Mouse (Mus musculus) ES-E14 (cell line): Measurements from ENCODE around the gene Zmiz1. TPM values are rescaled to one million over a fixed set of nuclear protein-coding genes. Genes with fewer than 3 reads are reported as not detected.

ENCODE experiments used
- DNase-seq: peaks from one replicate; pipeline ENCODE4 v3.0.0-alpha.2; 2013; ENCODE audit warnings: low read depth, low spot score
- H3K27ac ChIP-seq: 2 replicates; pipeline ENCODE4 v1.5.1; 2012; ENCODE audit warnings: low read depth, mild to moderate bottlenecking, low read length, moderate library complexity, mixed read lengths; ENCODE audit not compliant: poor library complexity, insufficient read depth, severe bottlenecking
- H3K36me3 ChIP-seq: 2 replicates; pipeline ENCODE4 v1.6.1; 2012; ENCODE audit warnings: mild to moderate bottlenecking, low read length, moderate library complexity, mixed read lengths; ENCODE audit not compliant: control insufficient read depth, poor library complexity, insufficient read depth, severe bottlenecking
- H3K4me1 ChIP-seq, 2 experiments: fragments of 150-350 bp in 1 of 2; sonication (generic) in 1 of 2; 2 replicates each; pipeline ENCODE4 v1.6.1; 2012; ENCODE audit warnings: low read length in 2 of 2, mild to moderate bottlenecking in 1 of 2, mixed read lengths in 1 of 2; ENCODE audit not compliant: control insufficient read depth in 2 of 2, insufficient read depth in 2 of 2, poor library complexity in 1 of 2
- H3K4me3 ChIP-seq, 2 experiments: fragments of 150-350 bp in 1 of 2; sonication (generic) in 1 of 2; 2 replicates each; pipeline ENCODE4 v1.5.1; 2012; ENCODE audit warnings: low read length in 2 of 2, low read depth in 1 of 2, mild to moderate bottlenecking in 1 of 2, mixed read lengths in 1 of 2; ENCODE audit not compliant: insufficient read depth in 1 of 2, poor library complexity in 1 of 2, severe bottlenecking in 1 of 2
- H3K9ac ChIP-seq: 2 replicates; pipeline ENCODE4 v1.6.1; 2012; ENCODE audit warnings: low read depth, mild to moderate bottlenecking, low read length, mixed read lengths; ENCODE audit not compliant: poor library complexity, insufficient read depth, severe bottlenecking
- H3K9me3 ChIP-seq: fragments of 150-350 bp; sonication (generic); 2 replicates; pipeline ENCODE4 v1.6.1; 2012; ENCODE audit warnings: low read depth, mild to moderate bottlenecking, low read length; ENCODE audit not compliant: control insufficient read depth, insufficient read depth
- CHD2 ChIP-seq: IDR thresholded peaks from 2 replicates; pipeline ENCODE4 v1.6.1; 2014; ENCODE audit warnings: mild to moderate bottlenecking, low read depth, low read length, inconsistent platforms
- HCFC1 ChIP-seq: IDR thresholded peaks from 2 replicates; pipeline ENCODE4 v1.6.1; 2012; ENCODE audit warnings: low read length, inconsistent platforms, borderline replicate concordance; ENCODE audit not compliant: insufficient read depth
- MAFK ChIP-seq: IDR thresholded peaks from 2 replicates; pipeline ENCODE4 v1.6.1; 2014; ENCODE audit warnings: mild to moderate bottlenecking, low read depth, low read length, inconsistent platforms; ENCODE audit not compliant: insufficient read depth
- ZC3H11A ChIP-seq: IDR thresholded peaks from 2 replicates; pipeline ENCODE4 v1.6.1; 2012; ENCODE audit warnings: low read depth, mild to moderate bottlenecking, inconsistent platforms, low read length, borderline replicate concordance
- ZNF384 ChIP-seq: IDR thresholded peaks from 2 replicates; pipeline ENCODE4 v1.6.1; 2012; ENCODE audit warnings: low read depth, low read length, inconsistent platforms
- in situ Hi-C, 2 experiments: fragments of 600-800 bp; cut with MboI; formaldehyde crosslinking; loops; one replicate each; pipeline ENCODE4 v1.15.1; 2025; ENCODE audit warnings: low sequenced_read_pairs in 2 of 2, inconsistent platforms in 1 of 2; ENCODE audit not compliant: unreplicated experiment in 2 of 2
- total RNA-seq: library from RNA; depleted of rRNA; stranded (reverse); fragments of 300-350 nt; gene quantifications from 2 replicates; pipeline ENCODE4 v1.2.3, GENCODE M21; 2012

Zmiz1 gene
- total RNA-seq, 1 experiment: 16.9 TPM

GRCm38 (mm10) chr14:25547882-25548281 lies 88.9 kb downstream of the Zmiz1 start:
- Histone ChIP-seq H3K9ac (no peak overlapping the region), H3K36me3 (no peaks in the 10 kb centered on the region), H3K4me1 (no peaks in the 10 kb centered on the region), H3K9me3 (no peaks in the 10 kb centered on the region), H3K27ac (no peak overlapping the region), H3K4me3 (no peak overlapping the region)
- in situ Hi-C loops: no loop called here
- TF ChIP-seq CHD2 (no peak), ZC3H11A (no peak), HCFC1 (no peak), ZNF384 (no peak), MAFK (no peak)
- DNase-seq: no peak

- no peaks in the 10 kb centered on the region for H3K36me3 ChIP-seq
- no peak for TF ChIP-seq CHD2
- TF ChIP-seq ZNF384: no peak
- TF ChIP-seq HCFC1: no peak
- TF ChIP-seq MAFK: no peak
- H3K4me1 ChIP-seq: no peaks in the 10 kb centered on the region
- H3K9me3 ChIP-seq: no peaks in the 10 kb centered on the region
- H3K4me3 ChIP-seq: no peak overlapping the region
- in situ Hi-C loops: no loop called here
- no peak overlapping the region for H3K9ac ChIP-seq
- DNase-seq: no peak
- no peak overlapping the region for H3K27ac ChIP-seq
Observed at GRCm38 (mm10) chr14:25548650-25549049, 89.7 kb downstream of the Zmiz1 start.

GRCm38 (mm10) chr14:25549125-25549524 lies 90.1 kb downstream of the Zmiz1 start:
- H3K4me1 ChIP-seq: no peaks in the 10 kb centered on the region
- no peaks in the 10 kb centered on the region for H3K9me3 ChIP-seq
- DNase-seq: no peak
- in situ Hi-C loops: no loop called here
- H3K9ac ChIP-seq: no peak overlapping the region
- no peak overlapping the region for H3K4me3 ChIP-seq
- TF ChIP-seq ZNF384 (no peak), MAFK (no peak), CHD2 (no peak), ZC3H11A (no peak), HCFC1 (no peak)
- H3K36me3 ChIP-seq: no peaks in the 10 kb centered on the region
- H3K27ac ChIP-seq: no peak overlapping the region

GRCm38 (mm10) chr14:25549871-25550840 lies 91.2 kb downstream of the Zmiz1 start:
- TF ChIP-seq ZNF384 (no peak), MAFK (no peak), HCFC1 (no peak), CHD2 (no peak), ZC3H11A (no peak)
- Histone ChIP-seq H3K27ac (no peak overlapping the region), H3K9me3 (no peaks in the 10 kb centered on the region), H3K4me1 (no peaks in the 10 kb centered on the region), H3K4me3 (no peak overlapping the region), H3K36me3 (no peaks in the 10 kb centered on the region), H3K9ac (no peak overlapping the region)
- in situ Hi-C loops: loop anchor here (25.0 kb wide), 2 partner anchors 563 to 1038 kb away; no protein-coding TSS in a partner anchor
- no peak for DNase-seq
